Mouse (Mus musculus) ES-CJ7 (cell line): ENCODE measurements around the gene Crmp1.

Source experiments
- DNase-seq: peaks from one replicate; pipeline ENCODE4 v3.0.0; 2011; ENCODE audit warnings: low read depth, low spot score

Crmp1 gene

DNA sequence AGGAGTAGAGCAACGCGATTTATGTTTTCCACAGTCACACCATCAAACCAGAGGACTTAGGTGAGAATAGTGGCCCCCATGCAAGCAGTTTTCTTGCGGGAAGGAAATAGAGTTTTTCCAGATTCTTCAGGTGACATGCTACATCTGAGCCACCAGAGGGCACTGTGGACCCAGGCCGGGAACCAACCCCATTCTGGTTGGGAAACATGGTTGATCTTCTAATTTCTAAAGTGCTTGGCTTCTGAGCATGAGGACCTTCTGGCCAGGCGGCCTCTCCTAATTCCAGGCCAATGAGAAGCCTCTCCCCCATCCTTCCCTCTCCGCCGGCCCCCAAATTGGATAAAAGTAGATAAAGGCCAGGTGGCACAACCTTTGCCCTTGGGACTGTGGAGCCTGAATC, 56.6 kb downstream of the Crmp1 start:
- peak; percentile 30 for DNase-seq

DNA sequence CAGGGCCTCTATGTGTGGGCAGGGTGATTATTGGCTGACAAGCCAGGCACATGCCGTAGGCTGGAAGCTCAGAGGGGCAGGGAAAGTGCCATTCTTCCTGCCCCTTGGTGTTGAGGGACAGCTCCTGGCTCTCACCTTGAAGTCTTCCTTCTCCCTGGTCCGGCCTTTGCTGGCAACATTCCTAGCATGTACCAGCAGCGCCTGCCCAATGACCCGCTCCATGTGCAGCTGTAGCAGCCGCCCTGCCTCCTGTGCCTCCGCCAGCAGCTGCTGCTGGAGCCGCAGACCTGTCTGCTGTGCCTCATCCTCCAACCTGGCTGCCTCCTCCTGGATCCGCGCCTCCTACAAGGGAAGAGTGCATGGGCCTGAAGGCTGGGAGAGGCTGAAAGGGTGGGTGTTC, 68.3 kb downstream of the Crmp1 start:
- DNase-seq, result no peak

DNA sequence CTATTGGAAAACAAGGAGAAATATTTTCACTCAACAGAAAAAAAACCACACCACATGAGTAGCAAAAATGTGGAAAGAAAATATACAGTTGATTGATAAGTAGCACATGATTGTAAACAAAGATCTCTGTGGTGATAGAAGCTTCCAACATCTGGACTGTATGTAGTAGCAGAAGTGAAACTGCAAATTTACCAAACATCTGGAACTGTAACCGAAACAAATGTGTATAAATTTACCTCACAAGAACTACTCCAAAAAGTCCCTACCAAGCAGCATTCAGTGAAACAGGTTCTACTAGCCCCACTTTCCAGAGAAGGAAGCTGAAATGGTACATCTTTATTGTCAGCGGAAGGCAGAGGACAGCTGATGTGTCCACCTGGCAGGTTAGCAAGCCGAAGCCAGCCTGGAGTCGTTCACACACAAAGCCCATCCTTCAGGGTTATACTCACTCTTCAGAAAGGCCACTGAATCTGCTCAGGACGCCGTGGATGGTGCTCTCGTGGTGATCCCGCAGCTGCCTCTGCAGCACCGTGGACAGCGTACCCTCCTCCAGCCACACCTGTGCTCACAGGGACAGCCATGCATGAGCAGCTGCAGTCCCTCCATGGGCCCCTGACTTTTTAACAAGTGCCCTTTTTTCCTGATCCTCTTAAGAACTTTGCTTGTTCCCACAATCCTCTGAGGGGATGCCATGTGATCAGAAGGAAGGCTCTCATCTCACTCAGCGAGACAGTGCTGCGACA, 71.4 kb downstream of the Crmp1 start:
- no peak for DNase-seq

DNA sequence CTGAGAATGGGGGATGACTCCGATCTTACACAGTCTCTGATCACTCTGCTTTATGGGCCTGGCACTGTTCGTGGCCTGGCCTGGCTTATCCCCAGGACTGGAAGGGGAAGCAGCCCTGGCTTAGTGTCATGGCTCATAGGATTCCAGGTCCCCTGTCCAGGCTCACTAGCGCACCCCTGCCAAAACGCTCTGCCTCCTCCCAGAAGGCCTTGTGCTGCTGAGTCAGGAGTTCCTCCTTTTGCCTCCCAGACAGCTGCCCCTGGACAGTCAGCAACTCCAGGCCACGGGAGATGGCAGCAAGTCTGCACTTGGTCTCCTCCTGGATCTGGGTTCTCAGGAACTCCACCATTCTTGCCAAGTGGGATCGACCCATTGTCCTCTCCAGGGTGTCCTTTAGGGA, 77.0 kb downstream of the Crmp1 start:
- DNase-seq, result no peak

- DNase-seq, result no peak
Observed at GRCm38 (mm10) chr5:37320174-37320573, 78.4 kb downstream of the Crmp1 start.

- no peak for DNase-seq
Observed at GRCm38 (mm10) chr5:37320761-37321160, 79.0 kb downstream of the Crmp1 start.

DNA sequence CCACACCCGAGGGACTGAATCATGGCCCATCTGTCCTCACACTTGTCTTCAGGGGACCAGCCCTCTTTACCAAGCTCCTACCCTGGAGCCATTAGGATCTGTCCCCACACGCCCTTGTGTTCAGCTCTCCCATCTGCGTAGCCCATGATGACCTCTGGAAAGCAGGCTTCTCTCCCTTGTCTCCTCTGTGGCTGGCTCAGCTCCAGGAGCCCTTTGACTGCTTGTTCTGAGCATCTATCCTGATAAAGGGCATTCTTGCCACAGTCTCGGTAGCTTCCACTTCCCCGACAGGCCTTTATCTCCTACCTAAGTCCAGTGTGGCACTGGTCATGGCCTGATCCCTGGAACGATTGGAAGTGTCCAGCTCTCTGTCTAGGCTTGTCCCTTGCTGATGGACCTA, 84.9 kb downstream of the Crmp1 start:
- no peak for DNase-seq

- peak; percentile 41 for DNase-seq
Observed at GRCm38 (mm10) chr5:37330449-37331132, 88.9 kb downstream of the Crmp1 start.

- no peak for DNase-seq
Observed at GRCm38 (mm10) chr5:37331133-37331505, 89.4 kb downstream of the Crmp1 start.

DNA sequence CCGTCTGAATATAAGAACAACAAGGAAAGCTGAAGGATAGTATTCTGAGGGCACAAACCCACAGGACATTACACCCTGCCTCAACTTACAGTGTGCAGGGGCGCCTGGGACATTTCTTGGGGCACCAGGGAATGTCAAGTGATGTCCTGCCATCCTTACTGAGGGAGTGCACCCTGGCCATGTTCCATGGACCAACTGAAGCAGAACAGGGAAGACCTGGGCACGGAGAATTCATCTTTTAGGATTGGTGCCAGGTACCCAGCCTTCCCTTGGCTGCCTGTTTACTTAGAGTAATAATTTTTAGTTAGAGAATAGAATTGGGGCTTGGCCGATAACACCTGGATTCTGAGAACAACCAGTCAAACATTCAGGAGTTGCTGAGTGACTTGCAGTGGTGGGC, 90.3 kb downstream of the Crmp1 start:
- no peak for DNase-seq

DNA sequence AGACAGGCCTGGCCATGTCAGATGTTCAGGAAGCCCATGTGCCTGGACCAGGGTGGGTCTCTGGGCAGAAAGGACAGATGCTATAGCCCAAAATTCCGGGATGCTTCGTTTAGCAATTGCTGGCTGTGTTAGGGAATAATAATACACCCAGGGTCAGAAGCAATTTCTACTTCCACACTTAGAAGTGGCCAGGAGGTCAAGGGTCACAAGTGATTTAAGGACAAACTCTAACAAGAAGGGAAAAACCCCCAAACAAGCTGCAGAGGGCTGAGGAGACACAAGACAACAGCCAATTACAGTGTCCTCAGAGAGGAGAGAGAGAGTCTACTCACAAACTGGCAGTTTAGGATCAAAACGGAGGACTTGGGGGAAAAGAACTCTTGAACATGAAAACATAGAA, 93.3 kb downstream of the Crmp1 start:
- no peak for DNase-seq

GRCm38 (mm10) chr5:37336485-37337105, 94.9 kb downstream of the Crmp1 start, which contains the start of gene Evc:
TSS of gene Evc (minus strand) at chr5:37336894.
- DNase-seq, result peak; percentile 84

GRCm38 (mm10) chr5:37337696-37338095, 96.0 kb downstream of the Crmp1 start:
- no peak for DNase-seq

DNA sequence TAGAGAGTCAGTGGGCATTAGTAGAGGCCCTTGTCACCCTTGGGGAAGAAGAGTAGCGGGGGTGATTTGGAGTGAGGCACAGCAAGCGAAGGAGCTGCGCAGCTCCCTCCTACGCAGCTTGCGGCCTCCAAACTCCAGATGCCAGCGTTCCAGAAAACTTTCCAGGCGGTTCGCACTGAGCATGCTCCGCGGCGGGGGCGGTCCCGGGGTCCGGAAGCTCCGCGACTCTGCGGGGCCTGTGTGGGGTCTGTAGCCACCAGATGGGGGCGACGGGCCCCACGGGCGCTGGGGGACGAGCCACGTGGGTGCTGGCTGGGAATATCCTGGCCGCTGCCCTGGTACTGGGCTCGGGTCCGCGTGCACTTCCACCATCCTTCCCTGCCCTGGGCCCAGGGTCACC, 96.5 kb downstream of the Crmp1 start, which contains the start of gene Evc2:
Gene Evc2, plus strand, starts transcription at position 212 of the 400 bp plus-strand sequence.
- peak; percentile 71 for DNase-seq
